Mouse (Mus musculus): ENCODE measurements around the gene Atp10a.

Gene Atp10a

GRCm38 (mm10) chr7:58736841-58737547 lies 81.0 kb downstream of the Atp10a start:
- no peak for DNase-seq (ENCODE audit: low read depth, low spot score)

GRCm38 (mm10) chr7:58740196-58740595 lies 84.2 kb downstream of the Atp10a start:
- no peak for DNase-seq (ENCODE audit: low read depth, low spot score)

- no peak for DNase-seq (ENCODE audit: low read depth, low spot score)
Observed at GRCm38 (mm10) chr7:58740842-58741241, 84.9 kb downstream of the Atp10a start.

- DNase-seq (ENCODE audit: low read depth, low spot score), result no peak
Observed at GRCm38 (mm10) chr7:58742009-58742408, 86.0 kb downstream of the Atp10a start.

- DNase-seq (ENCODE audit: low read depth, low spot score), result no peak
Observed at GRCm38 (mm10) chr7:58742648-58743047, 86.7 kb downstream of the Atp10a start.

- peak; percentile 72 for DNase-seq (ENCODE audit: low read depth, low spot score)
Observed at GRCm38 (mm10) chr7:58743362-58744320, 87.7 kb downstream of the Atp10a start.

GRCm38 (mm10) chr7:58746817-58747216 lies 90.9 kb downstream of the Atp10a start:
- DNase-seq (ENCODE audit: low read depth, low spot score), result no peak

- peak; percentile 63 for DNase-seq (ENCODE audit: low read depth, low spot score)
Observed at GRCm38 (mm10) chr7:58749904-58750612, 94.1 kb downstream of the Atp10a start.

GRCm38 (mm10) chr7:58752041-58752440 lies 96.1 kb downstream of the Atp10a start:
- no peak for DNase-seq (ENCODE audit: low read depth, low spot score)

GRCm38 (mm10) chr7:58754076-58754475 lies 98.1 kb downstream of the Atp10a start:
- DNase-seq (ENCODE audit: low read depth, low spot score), result no peak

GRCm38 (mm10) chr7:58754536-58754935 lies 98.6 kb downstream of the Atp10a start:
- DNase-seq (ENCODE audit: low read depth, low spot score), result no peak

- DNase-seq (ENCODE audit: low read depth, low spot score), result no peak
Observed at GRCm38 (mm10) chr7:58755083-58755482, 99.1 kb downstream of the Atp10a start.

GRCm38 (mm10) chr7:58755846-58756245 lies 99.9 kb downstream of the Atp10a start:
- no peak for DNase-seq (ENCODE audit: low read depth, low spot score)

GRCm38 (mm10) chr7:58757331-58757730 lies 101.4 kb downstream of the Atp10a start:
- no peak for DNase-seq (ENCODE audit: low read depth, low spot score)

GRCm38 (mm10) chr7:58758396-58758795 lies 102.4 kb downstream of the Atp10a start:
- DNase-seq (ENCODE audit: low read depth, low spot score), result no peak

- no peak for DNase-seq (ENCODE audit: low read depth, low spot score)
Observed at GRCm38 (mm10) chr7:58759265-58759664, 103.3 kb downstream of the Atp10a start.

GRCm38 (mm10) chr7:58767257-58767656 lies 111.3 kb downstream of the Atp10a start:
- DNase-seq (ENCODE audit: low read depth, low spot score), result peak; percentile 76

- peak; percentile 66 for DNase-seq (ENCODE audit: low read depth, low spot score)
Observed at GRCm38 (mm10) chr7:58768253-58768652, 112.3 kb downstream of the Atp10a start.

GRCm38 (mm10) chr7:58770254-58770653 lies 114.3 kb downstream of the Atp10a start:
- DNase-seq (ENCODE audit: low read depth, low spot score), result peak; percentile 67

GRCm38 (mm10) chr7:58772048-58772690 lies 116.2 kb downstream of the Atp10a start:
- peak; percentile 57 for DNase-seq (ENCODE audit: low read depth, low spot score)

- DNase-seq (ENCODE audit: low read depth, low spot score), result no peak
Observed at GRCm38 (mm10) chr7:58779146-58779545, 123.2 kb downstream of the Atp10a start.

Data from brain, adult 2 months (tissue).